Mouse (Mus musculus) testis, adult 2 months (tissue): ENCODE measurements around the gene Mrps21.

Source experiments
- CTCF ChIP-seq: fragments of 200-500 bp; IDR thresholded peaks from 2 replicates; pipeline ENCODE4 v1.5.1; 2012; ENCODE audit warnings: low read depth, mild to moderate bottlenecking, inconsistent platforms, low read length, moderate library complexity; ENCODE audit not compliant: control insufficient read depth, insufficient read depth, insufficient replicate concordance
- POLR2A ChIP-seq: fragments of 200-500 bp; IDR thresholded peaks from 2 replicates; pipeline ENCODE4 v1.6.1; 2012; ENCODE audit warnings: low read depth, mild to moderate bottlenecking, inconsistent platforms, low read length, moderate library complexity; ENCODE audit not compliant: control insufficient read depth

- TF ChIP-seq CTCF (no peak), POLR2A (peak; percentile 88)
These were observed at the start of gene Mrps21 for GRCm38 (mm10) chr3:95871392-95871867.
